Mouse (Mus musculus) c-Kit-negative CD71-positive TER-119-positive erythroid progenitor cells, embryonic 14.5 days (primary cell): ENCODE results near the gene Dhrs2.

Source experiments
- DNase-seq: peaks from one replicate; pipeline ENCODE4 v3.0.0-alpha.2; 2013; ENCODE audit warnings: low read depth, low spot score

The Dhrs2 gene

DNA sequence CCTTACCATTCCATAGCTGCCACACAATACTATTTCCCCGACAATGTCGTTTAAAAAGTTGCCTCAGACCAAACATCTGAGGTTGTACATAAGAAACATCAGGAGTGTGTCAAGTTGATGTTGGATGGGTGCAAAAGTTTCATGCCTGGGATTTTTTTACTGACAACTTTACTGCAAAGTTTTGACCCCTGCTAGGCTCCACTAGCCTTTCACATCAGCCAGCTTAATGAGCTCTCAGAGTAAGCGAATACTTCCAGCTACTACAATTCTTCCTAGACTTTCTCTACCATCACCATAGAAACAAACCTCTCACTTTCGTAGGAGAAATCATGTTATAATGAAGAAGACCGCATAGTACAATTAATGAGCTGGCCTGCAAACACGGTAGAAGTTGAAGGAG lies 26.5 kb downstream of the Dhrs2 start:
- no peak for DNase-seq

- DNase-seq, result no peak
These were observed 31.8 kb downstream of the Dhrs2 start for GRCm38 (mm10) chr14:55253580-55253979.

DNA sequence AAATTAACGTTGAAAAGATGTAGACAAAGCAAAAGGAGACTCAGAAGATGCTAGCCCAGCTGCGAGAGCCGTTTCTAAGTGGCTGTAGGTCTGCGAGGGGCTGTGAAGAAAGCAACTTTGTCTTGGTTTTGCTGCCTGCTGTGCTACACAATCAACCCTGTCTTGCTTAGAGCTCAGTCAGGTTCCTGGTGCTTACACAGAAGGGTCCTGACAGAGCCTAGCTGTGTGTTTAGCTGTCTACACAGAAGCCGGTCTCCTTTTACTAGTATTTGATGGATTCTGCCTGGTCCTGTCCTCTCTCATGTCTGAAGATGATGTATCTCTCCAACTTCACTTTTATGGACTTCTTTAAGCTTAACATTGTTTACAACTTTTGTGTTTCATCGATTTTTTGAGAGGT lies 33.6 kb downstream of the Dhrs2 start:
- no peak for DNase-seq

- DNase-seq, result no peak
These were observed 49.4 kb downstream of the Dhrs2 start for GRCm38 (mm10) chr14:55271158-55271557.

- DNase-seq, result no peak
These were observed 51.2 kb downstream of the Dhrs2 start for GRCm38 (mm10) chr14:55273023-55273422.

DNA sequence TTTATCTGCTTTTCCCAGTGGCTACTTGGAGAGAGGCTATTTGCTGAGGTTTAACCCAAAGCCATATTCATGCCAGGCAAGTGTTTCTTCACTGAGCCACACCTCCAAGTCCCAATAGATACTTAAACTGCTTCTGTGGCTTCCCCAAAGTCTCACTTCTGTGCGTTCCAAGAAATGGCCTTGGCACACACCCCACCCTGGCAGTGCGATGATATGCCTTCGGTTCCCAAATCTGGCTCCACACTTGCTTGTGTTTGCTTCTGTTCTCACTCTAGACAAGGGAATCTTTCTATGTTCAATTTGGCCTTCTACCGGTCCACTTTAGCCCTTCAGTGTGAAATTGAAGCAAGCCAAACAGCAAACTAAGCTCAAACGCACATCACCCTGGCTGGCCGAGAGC lies 53.0 kb downstream of the Dhrs2 start:
- DNase-seq, result no peak

DNA sequence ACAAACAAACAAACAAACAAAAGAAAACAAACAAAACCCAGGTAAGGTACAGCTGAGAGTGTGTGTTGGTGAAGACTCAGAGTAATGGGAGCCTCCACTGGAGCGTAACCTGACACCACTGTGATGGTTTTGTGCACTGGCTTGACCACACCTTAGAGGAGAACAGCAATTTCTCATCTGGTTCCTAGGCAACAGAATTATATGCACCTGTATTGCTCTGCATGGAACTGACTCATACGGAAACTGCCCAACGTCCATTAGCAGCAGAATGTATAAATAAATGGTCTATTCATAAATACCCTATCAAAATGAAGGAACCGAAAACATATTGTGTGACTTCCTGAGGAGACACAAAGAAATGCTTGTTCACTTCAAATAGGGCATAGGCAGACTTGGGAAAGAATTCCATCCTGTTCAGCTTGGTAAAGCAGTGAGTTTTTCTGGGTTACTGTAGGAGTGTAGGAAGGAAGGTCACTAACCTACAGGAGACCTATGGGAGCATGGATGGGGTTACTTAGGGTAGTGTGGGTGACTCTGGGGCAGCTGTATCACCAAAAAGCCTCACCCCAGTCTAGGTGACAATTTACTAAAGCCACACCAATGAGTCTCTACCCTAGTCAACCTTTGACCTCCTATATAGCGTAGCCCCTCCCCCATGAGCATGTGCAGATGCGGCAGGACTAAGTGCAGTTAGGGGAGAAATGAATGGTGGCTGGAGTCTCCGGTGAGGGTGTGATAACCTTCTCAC lies 57.7 kb downstream of the Dhrs2 start:
- DNase-seq, result no peak
